Mouse (Mus musculus): ENCODE measurements around the gene Lyg2. TPM values are rescaled to one million over a fixed set of nuclear protein-coding genes. Genes with fewer than 3 reads are reported as not detected.
A peak's percentile ranks its signal among the peaks of the same experiment; 100 is the strongest.

Gene Lyg2
- polyA plus RNA-seq, 1 experiment from 2014 or later: not detected

- H3K27ac ChIP-seq (ENCODE audit: low read length): peak within 1 kb of the TSS; percentile 88
- 3% methylated on average over 7 of the region's 7 CpGs for WGBS
- no peaks in the 10 kb centered on the region for H3K27me3 ChIP-seq (ENCODE audit: control insufficient read depth, insufficient read depth, low read length)
- H3K4me3 ChIP-seq (replicated peaks; ENCODE audit: low read length): peak within 1 kb of the TSS; percentile 61
- peak within 1 kb of the TSS; percentile 70 for H3K9ac ChIP-seq (ENCODE audit: low read length)
- H3K9me3 ChIP-seq (replicated peaks; ENCODE audit: control insufficient read depth, low read length): peaks cover 11% of the 10 kb centered on the region
- peak; percentile 70; the same call in 1 of the 2 replicates for ATAC-seq (ENCODE audit: insufficient read depth, low FRiP score)
- peaks cover 3% of the 10 kb centered on the region for H3K4me1 ChIP-seq (ENCODE audit: control insufficient read depth, insufficient read depth, low read length)
- H3K4me2 ChIP-seq (ENCODE audit: low read depth, low read length): peak within 1 kb of the TSS; percentile 72
- H3K36me3 ChIP-seq (ENCODE audit: control insufficient read depth, insufficient read depth, low read length): peaks cover 20% of the 10 kb centered on the region
Observed at GRCm38 (mm10) chr1:37871704-37872103, 44.6 kb downstream of the Lyg2 start, which contains the start of gene Lipt1. TSS of gene Lipt1 (plus strand) at chr1:37871738.

DNA sequence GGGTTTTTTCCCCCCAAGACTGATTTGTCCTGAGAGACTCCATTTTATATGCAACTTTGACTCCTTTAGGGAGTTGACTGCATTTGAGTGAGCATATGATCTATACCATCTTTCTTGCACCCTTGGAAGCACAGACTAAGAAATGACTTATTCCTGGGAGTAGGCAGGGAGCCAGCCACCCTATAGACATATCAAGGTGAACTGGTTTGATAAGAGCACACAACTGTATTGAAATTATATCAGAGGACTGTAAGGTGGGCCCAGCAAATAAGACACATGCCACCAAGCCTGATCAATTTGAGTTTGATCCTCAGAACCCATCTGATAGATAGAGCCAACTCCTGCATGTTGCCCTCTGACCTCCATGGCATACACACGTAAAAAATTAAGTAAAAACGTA, 46.9 kb downstream of the Lyg2 start:
- Histone ChIP-seq H3K4me1 (ENCODE audit: control insufficient read depth, insufficient read depth, low read length) (peaks cover 3% of the 10 kb centered on the region), H3K36me3 (ENCODE audit: control insufficient read depth, insufficient read depth, low read length) (no peaks in the 10 kb centered on the region), H3K27ac (ENCODE audit: low read length) (no peak overlapping the region), H3K27me3 (ENCODE audit: control insufficient read depth, insufficient read depth, low read length) (no peaks in the 10 kb centered on the region), H3K9ac (ENCODE audit: low read length) (no peak overlapping the region), H3K4me3 (replicated peaks; ENCODE audit: low read length) (no peak overlapping the region), H3K9me3 (replicated peaks; ENCODE audit: control insufficient read depth, low read length) (no peaks in the 10 kb centered on the region), H3K4me2 (ENCODE audit: low read depth, low read length) (no peak overlapping the region)
- WGBS: 42% methylated on average over 2 of the region's 2 CpGs
- no peak for ATAC-seq (ENCODE audit: insufficient read depth, low FRiP score)

GRCm38 (mm10) chr1:37868640-37869039, 47.7 kb downstream of the Lyg2 start:
- peaks cover 3% of the 10 kb centered on the region for H3K4me1 ChIP-seq (ENCODE audit: control insufficient read depth, insufficient read depth, low read length)
- no peak overlapping the region for H3K4me3 ChIP-seq (replicated peaks; ENCODE audit: low read length)
- ATAC-seq (ENCODE audit: insufficient read depth, low FRiP score): no peak
- no peaks in the 10 kb centered on the region for H3K9me3 ChIP-seq (replicated peaks; ENCODE audit: control insufficient read depth, low read length)
- no peak overlapping the region for H3K4me2 ChIP-seq (ENCODE audit: low read depth, low read length)
- 60% methylated on average over 10 of the region's 10 CpGs for WGBS
- no peaks in the 10 kb centered on the region for H3K36me3 ChIP-seq (ENCODE audit: control insufficient read depth, insufficient read depth, low read length)
- no peak overlapping the region for H3K9ac ChIP-seq (ENCODE audit: low read length)
- H3K27me3 ChIP-seq (ENCODE audit: control insufficient read depth, insufficient read depth, low read length): no peaks in the 10 kb centered on the region
- no peak overlapping the region for H3K27ac ChIP-seq (ENCODE audit: low read length)

DNA sequence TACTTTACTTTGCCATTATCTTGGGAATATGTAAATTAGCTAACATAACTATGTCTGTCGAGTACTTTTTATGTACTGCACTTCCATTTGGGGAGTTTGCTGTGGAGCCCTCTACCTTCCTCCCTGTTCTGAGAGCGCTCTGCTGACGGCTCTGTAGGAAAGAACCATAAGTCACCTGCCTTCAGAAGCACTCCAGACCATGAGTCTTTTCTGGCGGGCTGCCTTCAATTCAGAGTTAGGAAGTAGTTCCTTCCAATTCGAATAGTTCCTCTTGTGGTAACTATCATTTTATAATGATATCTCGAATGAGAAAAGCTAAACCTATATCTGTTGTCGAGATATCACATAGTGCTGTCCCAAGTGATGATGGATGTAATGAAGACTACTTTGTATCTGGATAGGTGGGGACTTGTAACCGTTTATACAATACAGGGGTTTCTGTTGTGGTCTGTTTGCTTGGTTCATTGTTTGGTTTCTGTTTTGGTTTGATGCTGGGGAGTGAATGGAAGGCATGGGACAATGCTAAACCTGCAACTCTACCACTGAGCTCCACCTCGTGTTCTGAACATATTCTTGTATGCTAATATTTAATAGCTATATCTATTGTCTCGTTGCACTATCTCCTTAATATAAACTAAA, 48.5 kb downstream of the Lyg2 start:
- Histone ChIP-seq H3K4me3 (replicated peaks; ENCODE audit: low read length) (no peak overlapping the region), H3K27me3 (ENCODE audit: control insufficient read depth, insufficient read depth, low read length) (no peaks in the 10 kb centered on the region), H3K27ac (ENCODE audit: low read length) (no peak overlapping the region), H3K4me1 (ENCODE audit: control insufficient read depth, insufficient read depth, low read length) (no peaks in the 10 kb centered on the region; the same call in 1 of the 2 replicates), H3K4me2 (ENCODE audit: low read depth, low read length) (no peak overlapping the region), H3K36me3 (ENCODE audit: control insufficient read depth, insufficient read depth, low read length) (no peaks in the 10 kb centered on the region), H3K9me3 (replicated peaks; ENCODE audit: control insufficient read depth, low read length) (no peaks in the 10 kb centered on the region), H3K9ac (ENCODE audit: low read length) (no peak overlapping the region)
- 61% methylated on average over 10 of the region's 10 CpGs for WGBS
- no peak for ATAC-seq (ENCODE audit: insufficient read depth, low FRiP score)

DNA sequence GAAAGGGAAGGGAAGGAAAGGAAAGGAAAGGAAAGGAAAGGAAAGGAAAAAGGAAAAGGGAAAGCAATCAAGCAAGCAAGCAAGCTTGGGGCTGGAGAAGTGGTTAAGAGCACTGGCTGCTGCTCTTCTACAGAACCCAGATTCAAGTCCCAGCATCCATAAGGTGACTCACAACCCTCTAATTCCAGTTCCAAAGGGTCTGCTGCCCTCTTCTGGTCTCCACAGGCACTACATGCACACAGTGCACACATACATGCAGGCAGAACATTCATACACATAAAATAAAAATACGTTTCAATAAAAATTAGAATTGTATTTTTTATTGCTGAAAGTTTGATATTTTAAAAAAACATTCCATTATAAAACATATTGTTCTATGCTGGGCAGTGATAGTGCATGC, 49.2 kb downstream of the Lyg2 start:
- 86% methylated on average over 1 of the region's 1 CpGs for WGBS
- no peak overlapping the region for H3K4me2 ChIP-seq (ENCODE audit: low read depth, low read length)
- H3K27me3 ChIP-seq (ENCODE audit: control insufficient read depth, insufficient read depth, low read length): no peaks in the 10 kb centered on the region
- no peaks in the 10 kb centered on the region for H3K36me3 ChIP-seq (ENCODE audit: control insufficient read depth, insufficient read depth, low read length)
- no peak for ATAC-seq (ENCODE audit: insufficient read depth, low FRiP score)
- no peak overlapping the region for H3K9ac ChIP-seq (ENCODE audit: low read length)
- no peaks in the 10 kb centered on the region; the same call in 1 of the 2 replicates for H3K4me1 ChIP-seq (ENCODE audit: control insufficient read depth, insufficient read depth, low read length)
- H3K27ac ChIP-seq (ENCODE audit: low read length): no peak overlapping the region
- H3K4me3 ChIP-seq (replicated peaks; ENCODE audit: low read length): no peak overlapping the region
- no peaks in the 10 kb centered on the region for H3K9me3 ChIP-seq (replicated peaks; ENCODE audit: control insufficient read depth, low read length)

- Histone ChIP-seq H3K9me3 (replicated peaks; ENCODE audit: control insufficient read depth, low read length) (no peaks in the 10 kb centered on the region), H3K27me3 (ENCODE audit: control insufficient read depth, insufficient read depth, low read length) (no peaks in the 10 kb centered on the region), H3K36me3 (ENCODE audit: control insufficient read depth, insufficient read depth, low read length) (no peaks in the 10 kb centered on the region), H3K9ac (ENCODE audit: low read length) (peak within 1 kb of the TSS; percentile 77), H3K4me1 (ENCODE audit: control insufficient read depth, insufficient read depth, low read length) (no peaks in the 10 kb centered on the region), H3K4me3 (replicated peaks; ENCODE audit: low read length) (peak within 1 kb of the TSS; percentile 78), H3K27ac (ENCODE audit: low read length) (peak within 1 kb of the TSS; percentile 95), H3K4me2 (ENCODE audit: low read depth, low read length) (peak within 1 kb of the TSS; percentile 80)
- WGBS: 82% methylated on average over 6 of the region's 6 CpGs
- no peak for ATAC-seq (ENCODE audit: insufficient read depth, low FRiP score)
Observed at GRCm38 (mm10) chr1:37866286-37866685, 50.0 kb downstream of the Lyg2 start, which contains the start of gene Tsga10. TSS of gene Tsga10 (minus strand) at chr1:37866429.

DNA sequence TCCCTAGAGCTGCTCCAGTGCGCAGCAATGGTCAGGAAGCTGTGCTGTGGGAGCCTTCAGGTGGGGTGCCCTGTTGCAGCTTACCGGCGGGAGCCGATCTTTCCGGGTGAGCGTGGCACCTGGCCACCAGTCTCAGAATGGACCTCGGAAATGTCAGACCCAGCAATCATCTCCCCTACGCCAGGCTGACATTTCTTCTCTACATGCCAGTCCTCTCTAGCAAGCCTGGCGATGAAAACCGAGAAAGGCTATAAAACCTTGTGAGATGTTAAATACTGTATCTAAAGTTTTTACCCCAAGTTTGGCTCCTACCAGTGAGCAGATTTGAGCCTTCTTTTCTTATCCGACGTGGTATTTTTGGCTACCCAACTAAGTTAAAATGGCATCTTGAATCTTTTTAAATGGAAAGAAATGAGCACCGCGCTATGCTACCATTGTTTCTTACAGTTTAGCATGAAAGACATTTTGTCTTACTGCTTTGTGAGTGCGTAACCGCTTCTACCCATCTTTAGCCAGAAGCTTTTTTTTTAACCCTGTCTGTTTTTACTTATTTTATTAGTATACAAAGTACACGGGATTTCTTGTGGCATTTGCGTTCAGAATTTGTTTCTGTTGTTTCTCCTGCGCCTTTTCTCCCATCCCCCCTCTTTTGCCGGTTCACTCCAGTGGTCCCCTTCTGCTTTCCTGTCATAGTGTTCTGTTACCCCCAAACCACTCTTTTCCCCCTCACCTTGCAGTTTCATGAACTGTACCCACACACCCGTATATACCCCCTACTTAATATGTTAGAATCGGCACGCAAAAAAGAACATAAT, 50.7 kb downstream of the Lyg2 start:
- Histone ChIP-seq H3K4me3 (replicated peaks; ENCODE audit: low read length) (peak overlapping the region; percentile 78), H3K4me1 (ENCODE audit: control insufficient read depth, insufficient read depth, low read length) (no peaks in the 10 kb centered on the region), H3K27ac (ENCODE audit: low read length) (peak overlapping the region; percentile 95), H3K4me2 (ENCODE audit: low read depth, low read length) (peak overlapping the region; percentile 80), H3K36me3 (ENCODE audit: control insufficient read depth, insufficient read depth, low read length) (no peaks in the 10 kb centered on the region), H3K27me3 (ENCODE audit: control insufficient read depth, insufficient read depth, low read length) (no peaks in the 10 kb centered on the region), H3K9ac (ENCODE audit: low read length) (peak overlapping the region; percentile 77), H3K9me3 (replicated peaks; ENCODE audit: control insufficient read depth, low read length) (no peaks in the 10 kb centered on the region)
- no peak for ATAC-seq (ENCODE audit: insufficient read depth, low FRiP score)
- WGBS: 9% methylated on average over 23 of the region's 23 CpGs

DNA sequence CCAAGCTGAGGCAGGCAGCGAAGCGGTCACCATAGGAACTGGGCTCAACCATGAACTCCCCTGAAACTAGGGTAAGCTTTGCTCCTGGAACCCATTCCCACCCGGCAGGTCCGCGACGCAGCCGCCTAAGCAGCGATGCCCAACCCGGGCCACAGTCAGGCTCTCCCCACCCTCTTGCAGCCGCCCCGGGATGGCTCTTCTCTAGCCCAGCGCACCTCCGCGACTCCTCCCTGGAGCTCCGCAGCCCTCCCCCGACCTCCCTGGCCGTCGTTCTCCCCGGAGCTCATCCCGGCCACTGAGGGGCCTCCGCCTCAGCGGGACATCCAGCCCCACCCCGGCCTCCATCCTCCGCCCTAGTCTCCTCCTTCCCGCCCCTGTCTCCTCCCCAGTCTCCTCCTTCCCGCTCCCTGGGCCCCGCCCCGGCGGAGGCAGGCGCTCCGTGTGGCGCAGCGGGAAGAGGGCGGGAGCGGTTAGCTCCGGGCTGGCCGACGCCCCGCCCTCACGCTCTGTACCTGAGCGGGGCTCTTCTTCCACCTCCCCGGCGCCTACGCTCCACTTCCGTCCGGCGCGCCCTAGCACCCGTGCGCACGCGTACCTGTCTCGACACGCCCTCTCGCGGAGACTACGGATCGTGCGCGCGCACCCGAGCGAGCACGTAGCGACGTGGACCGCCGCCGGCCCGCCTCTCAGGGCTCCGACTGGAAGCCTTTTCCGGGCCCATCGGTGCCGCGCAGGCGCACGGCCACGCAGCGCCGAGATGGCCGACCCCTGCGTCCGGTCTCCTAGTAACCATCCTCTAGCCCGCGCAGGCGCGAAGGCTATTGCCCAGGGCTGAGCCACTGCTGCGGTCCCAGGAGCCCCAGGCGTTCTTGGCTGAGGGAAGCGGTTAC, 51.5 kb downstream of the Lyg2 start:
- Histone ChIP-seq H3K36me3 (ENCODE audit: control insufficient read depth, insufficient read depth, low read length) (no peaks in the 10 kb centered on the region), H3K9ac (ENCODE audit: low read length) (peak overlapping the region; percentile 85), H3K9me3 (replicated peaks; ENCODE audit: control insufficient read depth, low read length) (no peaks in the 10 kb centered on the region), H3K4me1 (ENCODE audit: control insufficient read depth, insufficient read depth, low read length) (no peaks in the 10 kb centered on the region), H3K4me2 (ENCODE audit: low read depth, low read length) (peak overlapping the region; percentile 85), H3K4me3 (replicated peaks; ENCODE audit: low read length) (peak overlapping the region; percentile 78), H3K27me3 (ENCODE audit: control insufficient read depth, insufficient read depth, low read length) (no peaks in the 10 kb centered on the region), H3K27ac (ENCODE audit: low read length) (peak overlapping the region; percentile 95)
- peak; percentile 99 for ATAC-seq (ENCODE audit: insufficient read depth, low FRiP score)
- under 1% methylated on average over 90 of the region's 90 CpGs for WGBS

Measured in stomach, embryonic 16.5 days (tissue).